Mouse (Mus musculus) lung, adult 2 months (tissue): Measurements from ENCODE around the gene Cd101.

Source experiments
- CTCF ChIP-seq: fragments of 200-500 bp; IDR thresholded peaks from 2 replicates; pipeline ENCODE4 v1.5.1; 2011; ENCODE audit warnings: mild to moderate bottlenecking, low read length, control low read depth; ENCODE audit not compliant: insufficient read depth
- POLR2A ChIP-seq: fragments of 200-500 bp; IDR thresholded peaks from 2 replicates; pipeline ENCODE4 v1.6.1; 2011; ENCODE audit warnings: low read depth, mild to moderate bottlenecking, control low read depth, low read length, borderline replicate concordance; ENCODE audit errors: extremely low read depth

DNA sequence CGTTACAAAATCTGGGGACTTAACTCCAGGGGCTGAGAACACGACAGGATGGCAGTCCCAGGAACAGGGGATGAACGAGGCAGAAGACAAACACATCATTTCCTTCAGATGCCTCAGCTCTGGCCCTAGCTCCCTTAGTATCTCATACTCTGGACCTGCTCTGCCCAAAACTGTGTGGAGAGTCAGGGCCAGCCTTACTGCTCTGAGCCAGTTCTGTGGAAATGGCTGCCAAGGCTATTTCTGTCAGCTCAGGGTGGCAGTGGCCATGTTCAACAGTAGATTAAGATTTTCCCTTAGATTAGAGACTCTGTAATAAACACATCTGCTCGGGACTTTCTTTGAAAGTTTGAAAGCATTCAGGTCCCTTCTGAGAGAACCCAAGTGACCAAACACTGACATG, 22.2 kb upstream of the Cd101 start:
- TF ChIP-seq POLR2A (no peak), CTCF (no peak)
